Mouse (Mus musculus): Measurements from ENCODE around the gene Nol9.

Gene Nol9

GRCm38 (mm10) chr4:152070494-152071396, 31.6 kb downstream of the Nol9 start:
- TF ChIP-seq GATA4 (IDR thresholded peaks at IDR 0.05; ENCODE audit: insufficient replicate concordance, low read length), result no peak

- TF ChIP-seq GATA4 (IDR thresholded peaks at IDR 0.05; ENCODE audit: insufficient replicate concordance, low read length), result no peak
Measured at GRCm38 (mm10) chr4:152072121-152072601, 33.0 kb downstream of the Nol9 start, which contains the start of gene Plekhg5. Plekhg5 (plus strand) TSS chr4:152072498.

GRCm38 (mm10) chr4:152072655-152073054, 33.5 kb downstream of the Nol9 start:
- no peak for TF ChIP-seq GATA4 (IDR thresholded peaks at IDR 0.05; ENCODE audit: insufficient replicate concordance, low read length)

- no peak for TF ChIP-seq GATA4 (IDR thresholded peaks at IDR 0.05; ENCODE audit: insufficient replicate concordance, low read length)
Measured at GRCm38 (mm10) chr4:152073715-152074114, 34.6 kb downstream of the Nol9 start.

GRCm38 (mm10) chr4:152074548-152074947, 35.4 kb downstream of the Nol9 start:
- TF ChIP-seq GATA4 (IDR thresholded peaks at IDR 0.05; ENCODE audit: insufficient replicate concordance, low read length), result no peak

GRCm38 (mm10) chr4:152077191-152077590, 38.1 kb downstream of the Nol9 start:
- no peak for TF ChIP-seq GATA4 (IDR thresholded peaks at IDR 0.05; ENCODE audit: insufficient replicate concordance, low read length)

GRCm38 (mm10) chr4:152078105-152078530, 39.0 kb downstream of the Nol9 start:
- no peak for TF ChIP-seq GATA4 (IDR thresholded peaks at IDR 0.05; ENCODE audit: insufficient replicate concordance, low read length)

- no peak for TF ChIP-seq GATA4 (IDR thresholded peaks at IDR 0.05; ENCODE audit: insufficient replicate concordance, low read length)
Measured at GRCm38 (mm10) chr4:152079261-152079660, 40.1 kb downstream of the Nol9 start.

GRCm38 (mm10) chr4:152079931-152080330, 40.8 kb downstream of the Nol9 start:
- TF ChIP-seq GATA4 (IDR thresholded peaks at IDR 0.05; ENCODE audit: insufficient replicate concordance, low read length), result no peak

GRCm38 (mm10) chr4:152083611-152084220, 44.6 kb downstream of the Nol9 start:
- TF ChIP-seq GATA4 (IDR thresholded peaks at IDR 0.05; ENCODE audit: insufficient replicate concordance, low read length), result no peak

GRCm38 (mm10) chr4:152084616-152085015, 45.5 kb downstream of the Nol9 start:
- no peak for TF ChIP-seq GATA4 (IDR thresholded peaks at IDR 0.05; ENCODE audit: insufficient replicate concordance, low read length)

- no peak for TF ChIP-seq GATA4 (IDR thresholded peaks at IDR 0.05; ENCODE audit: insufficient replicate concordance, low read length)
Measured at GRCm38 (mm10) chr4:152086505-152087210, 47.5 kb downstream of the Nol9 start.

GRCm38 (mm10) chr4:152087211-152088081, 48.3 kb downstream of the Nol9 start:
- TF ChIP-seq GATA4 (IDR thresholded peaks at IDR 0.05; ENCODE audit: insufficient replicate concordance, low read length), result no peak

GRCm38 (mm10) chr4:152088133-152088532, 49.0 kb downstream of the Nol9 start:
- TF ChIP-seq GATA4 (IDR thresholded peaks at IDR 0.05; ENCODE audit: insufficient replicate concordance, low read length), result no peak

All from liver, adult (tissue).